Mouse (Mus musculus): Measurements from ENCODE around the gene Pate4.
"Not testable (repeated sequence)": the region's sequence is repeated elsewhere in the genome, so short reads cannot be mapped to it uniquely, and the experiment has no call there.

Gene Pate4

DNA sequence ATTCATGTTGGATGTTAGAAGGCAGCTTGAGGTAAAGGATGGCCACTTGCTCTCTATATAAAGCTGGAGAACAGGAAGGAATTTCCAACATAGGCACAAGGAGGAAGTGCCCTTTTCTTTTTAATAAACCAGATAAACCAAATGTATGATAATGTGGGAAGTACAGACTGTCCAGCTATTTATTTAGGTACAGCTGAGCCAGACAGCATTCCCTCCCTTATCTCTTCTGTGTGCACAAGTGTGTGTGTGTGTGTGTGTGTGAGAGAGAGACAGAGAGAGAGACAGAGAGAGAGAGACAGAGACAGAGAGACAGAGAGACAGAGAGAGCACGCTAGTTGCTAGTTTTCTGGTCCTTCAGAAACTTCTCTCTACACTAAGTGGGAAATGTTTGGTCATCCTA, at the start of gene Pate4:
Gene Pate4 (minus strand): TSS at position 101 of the 400 bp plus-strand sequence.
- no peak for DNase-seq (ENCODE audit: low read depth, low spot score)

DNA sequence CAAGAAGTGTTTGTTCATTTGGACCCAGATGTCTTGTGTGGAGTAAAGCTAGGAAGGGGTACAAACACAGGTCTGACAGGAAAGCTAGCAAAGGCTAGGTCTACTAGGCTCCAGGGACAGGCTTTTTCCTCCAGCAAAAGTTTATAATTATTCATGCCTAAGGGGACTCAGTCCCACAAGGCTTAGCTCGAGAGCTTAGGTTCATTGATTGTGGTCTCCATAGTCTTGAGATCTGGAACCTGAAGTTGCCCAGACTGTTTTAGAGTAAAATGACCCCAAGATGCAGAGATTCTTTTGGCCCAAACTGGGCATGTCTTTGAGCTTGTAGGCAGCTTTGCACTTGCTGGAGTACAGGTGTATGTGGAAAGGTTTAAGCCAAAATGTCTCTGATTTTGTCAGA, 36.4 kb upstream of the Pate4 start, which contains the start of gene Pate3:
Gene Pate3 (minus strand): TSS at position 101 of the 400 bp plus-strand sequence.
- no peak for DNase-seq (ENCODE audit: low read depth, low spot score)

DNA sequence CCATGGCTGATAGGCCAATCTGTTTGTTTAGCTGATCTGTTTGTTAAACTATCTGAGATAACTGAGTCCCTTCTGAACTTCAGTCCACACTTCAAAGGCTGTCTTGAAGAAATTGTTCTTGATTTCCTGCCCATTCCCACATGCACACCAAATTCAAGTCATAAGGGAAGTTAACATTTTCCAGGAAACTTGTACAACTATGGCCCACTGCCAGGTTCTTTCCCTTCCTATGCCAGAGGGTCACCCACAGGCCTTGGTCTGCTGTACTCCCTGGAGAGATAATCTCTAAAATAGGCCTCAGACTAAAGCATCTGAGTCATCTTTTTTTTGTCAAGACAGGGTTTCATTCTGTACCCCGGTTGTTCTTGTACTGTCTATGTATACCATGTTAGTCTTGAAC, 21.2 kb upstream of the Pate4 start:
- no peak for DNase-seq (ENCODE audit: low read depth, low spot score)

DNA sequence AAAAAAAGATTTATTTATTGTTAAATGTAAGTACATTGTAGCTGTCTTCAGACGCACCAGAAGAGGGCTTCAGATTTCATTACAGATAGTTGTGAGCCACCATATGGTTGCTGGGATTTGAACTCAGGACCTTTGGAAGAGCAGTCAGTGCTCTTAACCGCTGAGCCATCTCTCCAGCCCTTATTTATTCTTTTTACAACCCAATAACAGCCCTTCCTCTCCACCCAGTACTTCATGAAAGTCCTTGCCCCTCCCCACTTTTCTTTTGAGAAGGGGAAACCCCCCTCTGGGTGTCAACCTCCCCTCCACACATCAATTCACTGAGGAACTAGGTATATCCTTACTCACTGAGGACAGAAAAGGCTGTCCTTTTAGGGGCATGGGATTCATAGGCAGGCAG, 5.0 kb upstream of the Pate4 start:
- DNase-seq (ENCODE audit: low read depth, low spot score): not testable (repeated sequence)

DNA sequence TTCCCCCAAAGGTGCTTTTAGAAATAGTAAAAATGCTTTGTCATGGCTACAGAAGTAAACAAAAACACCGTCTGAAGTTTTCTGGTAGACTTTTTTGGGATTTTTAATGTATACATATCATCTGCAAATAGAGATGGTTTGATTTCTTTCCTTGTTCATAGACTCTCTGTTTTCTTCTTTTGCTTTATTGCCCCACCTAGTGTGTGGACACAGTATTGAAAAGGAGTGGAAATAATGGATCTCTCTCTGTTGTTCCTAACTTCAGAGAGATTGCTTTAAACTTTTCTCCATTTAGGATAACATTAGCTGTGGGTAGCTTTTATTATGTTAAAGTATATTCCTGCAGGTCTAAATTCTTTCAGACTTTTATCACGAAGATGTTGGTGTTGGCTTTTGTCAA, 2.3 kb upstream of the Pate4 start:
- DNase-seq (ENCODE audit: low read depth, low spot score): no peak

DNA sequence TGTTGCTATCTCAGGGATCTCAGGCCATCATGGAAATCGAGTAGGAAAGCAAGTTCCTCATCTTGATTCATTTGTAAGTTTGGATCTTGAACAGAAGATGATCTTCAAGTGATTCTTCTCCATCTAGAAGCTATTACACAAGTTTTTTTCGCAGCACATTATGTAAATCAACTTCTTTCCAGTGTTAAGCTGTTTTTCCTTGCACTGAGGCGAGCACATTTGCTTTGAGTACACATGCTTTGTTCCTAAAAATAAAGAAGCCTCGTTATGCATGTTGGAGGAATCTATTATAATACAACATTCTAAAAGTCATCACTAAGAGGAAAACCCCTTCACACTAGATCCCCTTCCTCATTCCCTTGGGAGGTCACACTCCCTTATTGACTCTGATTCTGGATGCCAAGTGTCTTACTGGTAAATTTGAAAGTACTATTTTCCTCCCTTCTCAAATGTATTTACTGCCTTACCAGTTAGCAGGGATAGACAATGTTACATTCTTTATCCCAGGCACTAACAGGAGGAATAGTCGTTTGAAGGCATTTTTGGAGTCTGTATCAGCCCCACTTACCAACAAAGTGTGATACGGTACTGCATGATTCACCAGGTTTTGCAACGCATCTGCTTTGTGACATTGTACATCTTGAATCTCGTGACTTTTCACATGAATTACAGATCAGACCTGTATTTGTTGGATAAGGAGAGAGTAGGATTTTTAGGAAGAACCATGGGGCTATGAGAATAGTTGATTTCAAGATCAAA, 3.9 kb downstream of the Pate4 start:
- no peak for DNase-seq (ENCODE audit: low read depth, low spot score)

DNA sequence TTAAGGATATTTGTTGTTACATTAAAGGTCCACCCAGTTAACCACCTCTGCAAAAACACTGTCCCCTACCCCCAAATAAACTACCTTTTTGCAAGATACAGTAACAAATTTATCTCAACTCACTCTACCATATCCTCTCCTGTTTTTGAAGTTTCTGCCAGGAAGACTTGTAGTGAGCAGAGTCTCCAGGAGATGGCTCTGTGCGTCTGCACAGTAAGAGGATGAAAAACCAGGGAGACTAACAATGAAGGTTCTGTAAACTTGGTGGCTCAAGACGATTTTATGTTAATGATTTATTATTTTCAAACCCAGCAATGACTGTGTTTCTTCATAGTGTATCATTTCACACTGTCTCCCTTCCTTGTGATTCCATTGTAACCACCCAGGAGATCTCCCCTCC, 18.8 kb downstream of the Pate4 start:
- DNase-seq (ENCODE audit: low read depth, low spot score): peak; percentile 32

DNA sequence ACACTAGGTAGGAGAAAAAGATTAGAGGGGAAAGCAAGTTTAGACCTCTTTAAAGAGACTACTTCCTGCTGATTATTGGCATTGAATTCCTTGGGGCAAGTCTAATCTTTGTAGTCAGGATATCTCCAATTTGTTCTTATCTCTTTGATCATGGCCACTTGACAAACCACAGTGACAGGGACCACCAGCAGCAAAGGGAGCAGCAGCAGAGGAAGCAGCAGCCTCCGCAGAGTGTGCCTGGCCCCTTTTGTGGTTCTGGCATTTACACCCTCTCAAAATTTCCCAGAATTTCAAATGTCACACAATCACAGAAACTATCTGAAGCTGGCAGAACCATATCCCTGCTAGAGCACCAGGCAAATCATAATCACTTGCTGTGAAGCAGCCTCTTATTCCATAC, 24.1 kb downstream of the Pate4 start:
- DNase-seq (ENCODE audit: low read depth, low spot score): no peak

DNA sequence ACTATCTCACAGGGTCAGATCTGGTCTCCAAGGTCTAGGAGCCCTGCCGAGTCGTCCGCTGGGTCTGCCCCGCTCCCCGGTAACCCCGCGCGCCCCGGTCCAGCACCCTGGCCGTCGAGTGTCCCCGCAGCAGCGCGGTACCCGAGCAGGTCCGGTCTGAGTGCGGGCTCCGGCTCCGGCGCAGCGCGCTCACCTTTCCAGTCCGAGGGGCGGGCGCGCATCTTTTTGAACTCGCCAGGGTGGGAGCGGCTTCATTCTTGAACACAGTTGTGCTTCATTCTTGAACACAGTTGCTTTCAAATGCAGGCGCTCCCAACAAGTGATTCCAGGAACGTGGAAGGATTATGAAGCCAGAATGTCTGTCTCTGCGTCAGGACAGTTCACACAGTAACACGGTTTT, 37.3 kb downstream of the Pate4 start:
- no peak for DNase-seq (ENCODE audit: low read depth, low spot score)

DNA sequence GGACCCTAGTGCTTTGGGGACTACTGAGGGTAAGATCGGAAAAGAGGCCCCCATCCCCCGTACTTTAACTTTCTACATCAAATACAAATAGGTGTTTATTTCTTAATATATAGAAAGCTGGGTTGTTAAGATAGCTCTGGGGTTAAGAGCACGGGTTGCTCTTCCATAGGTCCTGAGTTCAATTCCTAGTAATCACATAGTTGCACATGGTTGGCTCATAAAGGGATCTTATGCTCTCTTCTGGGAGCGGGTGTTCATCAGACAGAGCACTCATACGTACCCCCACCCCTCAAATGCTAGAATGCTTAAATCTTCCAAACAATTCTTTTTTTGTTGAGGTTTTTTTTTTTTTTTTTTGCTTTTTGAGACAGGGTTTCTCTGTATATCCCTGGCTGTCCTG, 41.1 kb downstream of the Pate4 start:
- DNase-seq (ENCODE audit: low read depth, low spot score): no peak

DNA sequence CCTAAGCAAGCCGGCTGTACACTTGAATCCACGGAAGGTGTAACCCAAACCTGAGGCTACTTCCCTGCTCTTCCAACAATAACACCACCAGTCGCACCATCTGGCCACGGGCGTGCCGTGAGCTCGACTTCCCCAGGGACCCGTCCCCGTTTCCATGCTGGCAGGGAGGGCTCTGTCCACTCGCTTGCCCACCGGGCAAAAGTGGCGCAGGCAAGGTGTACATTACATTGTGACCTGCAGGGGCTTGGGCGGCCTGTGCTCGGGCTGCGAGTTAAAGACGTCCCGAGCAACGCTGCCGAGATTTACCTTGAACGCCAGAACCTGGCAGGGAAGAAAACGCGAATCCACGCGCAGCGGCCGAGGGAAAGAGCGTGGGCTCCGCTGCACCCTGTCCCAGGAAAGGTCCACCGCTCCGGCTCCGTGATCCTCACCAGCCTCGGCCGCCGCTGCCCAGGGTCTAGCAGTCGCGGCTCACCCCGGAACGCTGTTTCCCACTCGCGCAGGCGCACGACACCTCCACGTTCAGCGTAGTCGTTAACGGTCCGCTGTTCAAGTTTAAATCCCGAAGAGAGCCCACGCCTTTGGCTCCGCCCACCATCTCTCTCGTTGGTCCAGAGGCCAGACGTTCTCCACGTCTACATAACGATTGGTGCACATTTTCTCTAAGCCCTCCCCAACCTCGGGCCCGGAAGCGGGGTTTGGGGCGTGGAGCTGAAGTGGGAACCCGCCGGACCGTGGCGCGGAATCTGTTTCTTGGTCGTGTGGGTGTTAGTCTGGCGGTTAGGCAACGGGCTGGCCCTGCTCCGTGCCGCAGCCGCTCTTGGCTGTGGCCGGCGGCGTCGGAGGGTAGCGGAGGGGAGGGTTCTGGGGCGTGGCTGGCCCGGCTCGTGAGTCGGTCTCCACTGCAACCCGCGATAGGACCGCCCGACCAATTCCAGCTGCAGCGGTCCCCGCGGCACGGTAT, 41.9 kb downstream of the Pate4 start, which contains the start of the genes Pate2 and Hyls1:
Gene Pate2 (plus strand): TSS at position 714 of the 964 bp plus-strand sequence.
Gene Hyls1 (minus strand): TSS at position 828 of the 964 bp plus-strand sequence.
- peak; percentile 97 for DNase-seq (ENCODE audit: low read depth, low spot score)

DNA sequence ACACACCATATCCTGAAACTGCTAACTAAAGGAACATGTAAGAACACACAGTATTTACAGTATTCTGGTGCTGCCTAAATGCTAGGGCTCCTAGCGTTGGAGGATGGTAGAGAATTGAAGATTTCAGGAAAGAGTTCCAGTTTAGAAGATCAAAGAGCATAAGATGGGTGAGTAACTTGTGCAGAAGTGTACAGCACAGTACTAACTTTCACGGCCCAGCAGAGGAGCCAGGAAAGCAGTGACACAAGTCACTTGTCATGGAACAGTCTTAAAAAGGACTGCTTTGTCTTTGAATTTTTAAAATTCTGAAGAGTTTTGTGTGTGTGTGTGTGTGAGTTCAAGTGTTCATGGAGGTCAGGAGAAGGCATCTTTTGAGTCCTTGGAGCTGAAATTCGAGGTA, 43.7 kb downstream of the Pate4 start:
- no peak for DNase-seq (ENCODE audit: low read depth, low spot score)

DNA sequence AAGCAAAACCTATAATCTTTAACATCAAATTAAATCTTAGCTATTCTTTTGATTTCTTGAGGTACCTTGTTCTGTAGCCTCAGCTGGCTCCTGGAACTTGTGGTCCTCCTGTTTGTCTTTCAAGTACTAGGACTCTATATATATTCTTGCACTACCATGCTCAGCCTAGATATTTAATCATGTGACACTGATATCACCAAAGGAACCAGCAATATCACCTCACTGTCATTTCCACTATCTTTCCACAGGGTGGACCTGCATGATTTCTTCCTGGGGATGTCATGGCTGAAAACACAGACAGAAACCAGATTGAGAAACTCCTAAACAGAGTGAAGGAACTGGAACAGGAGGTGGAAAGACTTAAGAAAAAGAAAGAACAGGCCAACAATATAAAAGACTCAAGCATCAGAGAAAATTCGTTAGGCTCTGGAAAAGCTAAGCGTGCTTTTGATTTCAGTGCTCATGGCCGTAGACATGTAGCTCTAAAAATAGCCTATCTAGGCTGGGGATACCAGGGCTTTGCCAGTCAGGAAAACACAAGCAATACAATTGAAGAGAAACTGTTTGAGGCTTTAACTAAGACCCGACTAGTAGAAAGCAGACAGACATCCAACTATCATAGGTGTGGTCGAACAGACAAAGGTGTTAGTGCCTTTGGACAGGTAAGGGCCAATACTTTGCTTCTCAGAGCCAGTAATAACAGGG, 47.1 kb downstream of the Pate4 start:
- DNase-seq (ENCODE audit: low read depth, low spot score): no peak

DNA sequence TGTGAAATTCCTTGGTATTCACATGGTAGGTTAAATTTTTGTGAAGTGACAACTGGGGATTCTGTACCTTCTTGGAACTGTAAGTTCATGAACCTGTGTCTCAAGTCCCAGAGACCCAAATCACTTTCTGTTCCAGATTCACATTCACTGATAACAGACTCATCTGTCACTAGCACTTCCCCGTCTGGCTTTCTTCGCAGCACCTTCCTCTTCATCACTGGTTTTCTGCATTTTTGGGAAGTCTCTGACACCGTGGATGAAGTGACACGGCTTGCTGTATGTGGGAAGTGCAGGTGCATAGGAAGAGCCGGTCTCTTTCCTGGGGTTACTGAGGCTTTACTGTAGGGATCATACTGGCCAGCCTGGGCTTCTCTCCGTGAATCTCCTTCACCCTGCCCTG, 50.2 kb downstream of the Pate4 start:
- no peak for DNase-seq (ENCODE audit: low read depth, low spot score)

DNA sequence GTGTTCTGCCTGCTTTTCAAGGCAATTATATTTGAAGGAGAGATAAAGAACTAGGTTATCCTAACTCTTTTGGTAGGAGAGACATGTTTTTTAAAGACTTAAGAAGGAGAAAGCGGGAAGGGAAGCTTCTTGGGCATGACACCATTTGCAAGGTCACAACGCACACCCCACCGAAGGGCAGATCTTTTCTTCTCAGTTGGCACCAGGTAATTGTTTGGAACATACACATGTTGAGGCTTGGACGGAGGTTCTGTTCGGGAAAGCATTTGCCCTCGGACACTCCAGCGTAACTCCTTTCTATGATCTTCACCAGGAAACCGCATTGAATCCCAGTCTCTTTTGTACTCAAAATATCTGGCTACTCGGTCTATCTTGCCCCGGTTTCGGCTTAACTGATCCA, 50.7 kb downstream of the Pate4 start:
- DNase-seq (ENCODE audit: low read depth, low spot score): no peak

DNA sequence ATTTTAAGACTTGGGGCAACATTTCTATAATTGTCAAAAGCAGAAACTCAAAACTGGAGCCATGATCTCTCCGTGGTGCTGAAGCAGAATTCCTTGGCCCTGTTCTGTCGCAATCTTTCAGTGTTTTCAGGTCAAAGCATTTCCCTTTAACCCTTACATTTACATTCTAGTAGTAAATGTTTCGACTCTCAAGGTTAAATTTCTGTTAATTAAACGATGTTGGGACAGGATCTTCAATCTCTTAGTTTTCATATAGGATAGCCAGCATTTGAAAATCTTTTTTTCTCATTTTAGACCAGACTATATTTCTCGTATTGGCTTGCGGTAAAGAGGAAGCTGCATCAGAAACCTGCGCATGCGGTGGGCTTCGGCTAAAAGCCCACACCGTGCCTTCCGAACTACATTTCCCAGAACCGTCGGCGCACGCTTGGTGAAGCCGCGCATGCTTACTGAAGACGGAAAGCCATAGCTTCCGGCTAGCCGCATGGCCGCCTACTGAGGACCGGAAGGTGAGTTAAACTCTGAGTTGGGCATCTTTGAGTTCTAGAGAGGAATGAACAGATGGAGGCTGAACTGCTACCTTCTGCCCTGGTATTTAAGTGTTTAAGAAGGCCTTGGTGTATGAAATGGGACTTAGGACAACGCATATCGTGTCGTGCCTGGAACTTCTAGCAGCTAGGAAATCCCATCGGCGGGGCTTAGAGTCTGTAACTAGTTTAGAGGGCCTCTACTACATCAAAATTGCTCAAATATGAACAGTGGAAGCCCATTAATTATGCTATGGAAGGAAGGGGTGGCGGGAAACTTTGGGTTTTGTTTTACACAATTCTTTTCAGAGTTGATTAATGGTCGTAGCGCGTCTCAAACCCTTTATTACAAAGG, 52.5 kb downstream of the Pate4 start:
- peak; percentile 96 for DNase-seq (ENCODE audit: low read depth, low spot score)

DNA sequence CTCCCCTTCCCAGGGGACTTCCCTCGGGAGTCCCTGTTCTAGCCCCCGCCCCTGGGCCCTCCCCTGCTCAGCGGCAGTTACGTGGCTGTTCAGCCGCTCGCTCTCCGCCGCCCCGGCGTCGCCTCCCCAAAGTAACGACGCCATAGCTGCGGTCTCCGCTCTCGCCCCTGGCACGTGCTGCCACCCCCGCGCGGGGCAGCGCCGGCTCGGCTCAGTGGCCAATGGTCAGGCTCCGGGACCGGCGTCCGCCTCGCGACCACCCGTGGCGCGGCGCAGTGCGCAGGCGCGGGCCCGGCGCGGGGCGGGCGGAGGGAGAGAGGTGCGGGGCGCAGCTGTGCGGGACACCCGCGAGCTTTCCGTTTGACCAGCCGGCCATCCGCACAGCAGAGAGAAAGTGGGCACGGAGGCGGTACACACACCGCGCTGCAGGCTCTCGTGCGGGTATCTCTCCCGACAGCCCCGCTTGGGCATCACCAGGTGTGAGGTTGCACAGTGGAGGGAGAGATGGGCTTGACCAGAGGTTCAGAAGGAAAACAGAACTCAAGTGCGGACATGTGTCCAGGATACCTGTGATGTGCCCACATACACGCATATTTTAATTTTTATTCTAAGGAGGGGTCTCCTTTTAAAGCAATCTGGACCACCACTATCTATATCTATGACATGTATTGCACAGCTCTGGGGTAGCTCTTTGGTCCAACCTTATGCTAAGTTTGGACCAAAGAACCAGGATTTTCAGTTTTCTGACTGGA, 53.3 kb downstream of the Pate4 start, which contains the start of the genes Ddx25 and Pus3:
Gene Ddx25 (minus strand): TSS at position 272 of the 752 bp plus-strand sequence.
Gene Pus3 (plus strand): TSS at position 339 of the 752 bp plus-strand sequence.
- peak; percentile 36 for DNase-seq (ENCODE audit: low read depth, low spot score)
